ENCODE assay signal across 38 mouse cellular contexts in genomic region chr19:46637598-46637997, GRCm38 (mm10). TPM values are rescaled to one million over a fixed set of nuclear protein-coding genes. Genes with fewer than 3 reads are reported as not detected.
A peak's percentile ranks its signal among the peaks of the same experiment; 100 is the strongest.
DNase-seq lines count a peak whose midpoint lies in the region; ATAC-seq and TF ChIP-seq lines count a peak whose summit lies in the region.
"Had no signal": no experiment of that assay in that cellular context is flagged by ENCODE, and none has a peak within 500 bp of the region (broad histone marks: within the 10 kb centered on the region; RNA-seq: fewer than 3 reads in every experiment).

No protein-coding gene starts in this region.

- H3K9me3 ChIP-seq in heart, embryonic 10.5 days, result no peaks in the 10 kb centered on the region
- no peaks in the 10 kb centered on the region for H3K9me3 ChIP-seq in heart, embryonic 11.5 days (replicated peaks; ENCODE audit: control insufficient read depth, low read length)
- H3K9me3 ChIP-seq in limb, embryonic 13.5 days, result no peaks in the 10 kb centered on the region
- no peaks in the 10 kb centered on the region for H3K9me3 ChIP-seq in liver, embryonic 15.5 days (replicated peaks)
- H3K9me3 ChIP-seq in forebrain, postnatal 0 days (ENCODE audit: low read length), result no peaks in the 10 kb centered on the region
- H3K9me3 ChIP-seq: embryonic facial prominence, embryonic 10.5 days; embryonic facial prominence, embryonic 15.5 days; forebrain, embryonic 13.5 days; heart, embryonic 15.5 days; hindbrain, embryonic 12.5 days; limb, embryonic 15.5 days; lung, embryonic 15.5 days; stomach, embryonic 15.5 days had no signal

- no peak overlapping the region for H3K4me3 ChIP-seq in heart, embryonic 10.5 days
- no peak overlapping the region for H3K4me3 ChIP-seq in heart, embryonic 11.5 days (ENCODE audit: low read depth, low read length)
- no peak overlapping the region for H3K4me3 ChIP-seq in limb, embryonic 13.5 days
- H3K4me3 ChIP-seq in liver, embryonic 15.5 days (replicated peaks), result no peak overlapping the region
- H3K4me3 ChIP-seq in forebrain, postnatal 0 days (ENCODE audit: low read depth, low read length), result no peak overlapping the region
- H3K4me3 ChIP-seq: embryonic facial prominence, embryonic 10.5 days; embryonic facial prominence, embryonic 15.5 days; forebrain, embryonic 13.5 days; heart, adult 2 months; heart, embryonic 15.5 days; hindbrain, embryonic 12.5 days; limb, embryonic 15.5 days; lung, embryonic 15.5 days; stomach, embryonic 15.5 days had no signal

- 63% methylated on average over 6 of the region's 6 CpGs for WGBS in heart, embryonic 10.5 days
- 62% methylated on average over 6 of the region's 6 CpGs for WGBS in heart, embryonic 11.5 days (ENCODE audit: insufficient replicate concordance)
- WGBS in limb, embryonic 13.5 days, result 63% methylated on average over 6 of the region's 6 CpGs
- 52% methylated on average over 6 of the region's 6 CpGs for WGBS in liver, embryonic 15.5 days (ENCODE audit: insufficient replicate concordance)
- WGBS in forebrain, postnatal 0 days, result 86% methylated on average over 6 of the region's 6 CpGs

- TF ChIP-seq CTCF in forebrain, postnatal 0 days (IDR thresholded peaks at IDR 0.05; ENCODE audit: low read depth), result no peak

- peaks cover 35% of the 10 kb centered on the region for H3K36me3 ChIP-seq in heart, embryonic 10.5 days
- H3K36me3 ChIP-seq in heart, embryonic 11.5 days (ENCODE audit: control insufficient read depth, insufficient read depth, low read length), result peaks cover 5% of the 10 kb centered on the region; the same call in 1 of the 2 replicates
- H3K36me3 ChIP-seq in limb, embryonic 13.5 days, result peaks cover 19% of the 10 kb centered on the region; the same call in 1 of the 2 replicates
- peaks cover 5% of the 10 kb centered on the region for H3K36me3 ChIP-seq in liver, embryonic 15.5 days (replicated peaks)
- 0 out of 2 replicates have a peak, but pooled peaks cover 6% of the 10 kb centered on the region for H3K36me3 ChIP-seq in forebrain, postnatal 0 days (ENCODE audit: insufficient read depth)
- H3K36me3 ChIP-seq: stomach, embryonic 15.5 days had no signal

- H3K27me3 ChIP-seq in heart, embryonic 10.5 days (ENCODE audit: insufficient read depth, poor library complexity, severe bottlenecking), result no peaks in the 10 kb centered on the region
- H3K27me3 ChIP-seq in heart, embryonic 11.5 days (ENCODE audit: control insufficient read depth, insufficient read depth, low read length), result no peaks in the 10 kb centered on the region
- no peaks in the 10 kb centered on the region for H3K27me3 ChIP-seq in limb, embryonic 13.5 days
- no peaks in the 10 kb centered on the region for H3K27me3 ChIP-seq in liver, embryonic 15.5 days
- H3K27me3 ChIP-seq in forebrain, postnatal 0 days (ENCODE audit: insufficient read depth, low read length), result no peaks in the 10 kb centered on the region
- H3K27me3 ChIP-seq: embryonic facial prominence, embryonic 15.5 days; forebrain, embryonic 13.5 days; heart, embryonic 15.5 days; hindbrain, embryonic 12.5 days; limb, embryonic 15.5 days; lung, embryonic 15.5 days; Patski; stomach, embryonic 15.5 days had no signal

- peaks cover 92% of the 10 kb centered on the region for H3K4me1 ChIP-seq in heart, embryonic 10.5 days
- H3K4me1 ChIP-seq in heart, embryonic 11.5 days (ENCODE audit: control insufficient read depth, insufficient read depth, low read length), result peaks cover 75% of the 10 kb centered on the region
- peaks cover 72% of the 10 kb centered on the region for H3K4me1 ChIP-seq in limb, embryonic 13.5 days
- peaks cover 81% of the 10 kb centered on the region for H3K4me1 ChIP-seq in liver, embryonic 15.5 days (replicated peaks)
- no peaks in the 10 kb centered on the region for H3K4me1 ChIP-seq in forebrain, postnatal 0 days (ENCODE audit: insufficient read depth)

- no peak overlapping the region for H3K9ac ChIP-seq in heart, embryonic 11.5 days (ENCODE audit: low read depth, low read length)
- no peak overlapping the region for H3K9ac ChIP-seq in limb, embryonic 13.5 days
- no peak overlapping the region for H3K9ac ChIP-seq in liver, embryonic 15.5 days
- no peak overlapping the region for H3K9ac ChIP-seq in forebrain, postnatal 0 days
- H3K9ac ChIP-seq: embryonic facial prominence, embryonic 15.5 days; forebrain, embryonic 13.5 days; heart, embryonic 15.5 days; hindbrain, embryonic 12.5 days; limb, embryonic 15.5 days; lung, embryonic 15.5 days; stomach, embryonic 15.5 days had no signal

- no peak for DNase-seq in heart, embryonic 10.5 days (ENCODE audit: low spot score)
- DNase-seq in c-Kit-positive CD71-positive TER-119-negative erythroid progenitor cells, embryonic 14.5 days (ENCODE audit: low read depth), result peak; percentile 22
- no peak for DNase-seq in embryo, embryonic 10.5 days (ENCODE audit: low spot score)
- DNase-seq in heart, adult 8-10 months (ENCODE audit: low spot score), result no peak
- no peak for DNase-seq in forebrain, postnatal 0 days
- DNase-seq: adrenal gland, postnatal 25 days; cerebellum, adult 2 months; cerebellum, postnatal 14 days; kidney, adult 9 months; kidney, postnatal 14 days; right cerebral cortex, postnatal 25 days had no signal

- ATAC-seq in heart, embryonic 11.5 days (replicated peaks; ENCODE audit: insufficient number of reproducible peaks, low FRiP score, low TSS enrichment), result no peak
- no peak for ATAC-seq in limb, embryonic 13.5 days (ENCODE audit: low FRiP score, low read depth)
- 0 out of 2 replicates have a peak, but pooled peaks have one; percentile 28 for ATAC-seq in liver, embryonic 15.5 days (ENCODE audit: insufficient read depth)
- ATAC-seq in forebrain, postnatal 0 days, result no peak
- ATAC-seq: forebrain, embryonic 13.5 days; intestine, postnatal 0 days; midbrain, embryonic 16.5 days; Patski had no signal

- peak overlapping the region; percentile 59; the same call in 1 of the 2 replicates for H3K27ac ChIP-seq in heart, embryonic 10.5 days
- no peak overlapping the region for H3K27ac ChIP-seq in heart, embryonic 11.5 days (ENCODE audit: low read depth, low read length)
- 0 out of 2 replicates have a peak overlapping the region, but pooled peaks have one; percentile 3 for H3K27ac ChIP-seq in limb, embryonic 13.5 days
- 0 out of 2 replicates have a peak overlapping the region, but pooled peaks have one; percentile 14 for H3K27ac ChIP-seq in liver, embryonic 15.5 days (replicated peaks)
- no peak overlapping the region for H3K27ac ChIP-seq in forebrain, postnatal 0 days (ENCODE audit: low read depth, low read length)
- H3K27ac ChIP-seq: embryonic facial prominence, embryonic 10.5 days; embryonic facial prominence, embryonic 15.5 days; forebrain, embryonic 13.5 days; heart, adult 2 months; heart, embryonic 15.5 days; hindbrain, embryonic 12.5 days; lung, embryonic 15.5 days; stomach, embryonic 15.5 days had no signal

- H3K4me2 ChIP-seq in heart, embryonic 11.5 days, result no peak overlapping the region
- H3K4me2 ChIP-seq in limb, embryonic 13.5 days (replicated peaks), result no peak overlapping the region
- no peak overlapping the region for H3K4me2 ChIP-seq in liver, embryonic 15.5 days
- no peak overlapping the region for H3K4me2 ChIP-seq in forebrain, postnatal 0 days (ENCODE audit: low read depth)
- H3K4me2 ChIP-seq: embryonic facial prominence, embryonic 15.5 days; forebrain, embryonic 13.5 days; heart, embryonic 15.5 days; hindbrain, embryonic 12.5 days; limb, embryonic 15.5 days; lung, embryonic 15.5 days; stomach, embryonic 15.5 days had no signal

RNA-seq across cellular contexts. Expression of gene Cyp17a1, which starts 35.4 kb away (rescaled TPM):
- 0.40 and 1.2 TPM in 2 replicates for polyA plus RNA-seq in heart, embryonic 10.5 days (2016; fragmentation: Nextera tagmentation; extraction: Ambion mirVana)
- 0.97 and 1.1 TPM in 2 replicates for polyA plus RNA-seq in heart, embryonic 11.5 days (2014; fragmentation: Nextera tagmentation; extraction: Ambion mirVana)
- polyA plus RNA-seq in limb, embryonic 13.5 days (2015; fragmentation: Nextera tagmentation; extraction: Ambion mirVana), result 0.05 TPM in 1 of 2 replicates, not detected in the other
- 1.8 TPM in 2 replicates for polyA plus RNA-seq in liver, embryonic 15.5 days (2015; fragmentation: Nextera tagmentation; extraction: Ambion mirVana)
- total RNA-seq in heart, adult 8-10 months (2022), result not detected
- 0.08 TPM in 1 of 2 replicates, not detected in the other for total RNA-seq in forebrain, postnatal 0 days (2014; rRNA removed)
- polyA plus RNA-seq in forebrain, postnatal 0 days (2015; fragmentation: Nextera tagmentation; extraction: Ambion mirVana), result not detected in 2 replicates
- total RNA-seq: gastrocnemius, adult 18-20 months; gastrocnemius, postnatal 4 days; heart, adult 2 months; heart, postnatal 25 days; layer of hippocampus, adult 18-20 months; layer of hippocampus, postnatal 25 days; left cerebral cortex, adult 8-10 months; left cerebral cortex, postnatal 36 days; megakaryocyte, adult 5-6 weeks; MEL had no signal
- polyA plus RNA-seq: cortical plate, adult 2 months; embryonic facial prominence, embryonic 10.5 days; forebrain, embryonic 13.5 days; hindbrain, embryonic 12.5 days; intestine, postnatal 0 days; lung, embryonic 15.5 days; midbrain, embryonic 16.5 days; neural tube, embryonic 11.5 days; Patski; stomach, embryonic 15.5 days; urinary bladder, adult 2 months had no signal

RNA-seq across cellular contexts. Expression of gene Wbp1l, which starts 38.7 kb away (rescaled TPM):
- 53.9 and 61.8 TPM in 2 replicates for polyA plus RNA-seq in heart, embryonic 10.5 days (2016; fragmentation: Nextera tagmentation; extraction: Ambion mirVana)
- polyA plus RNA-seq in heart, embryonic 11.5 days (2014; fragmentation: Nextera tagmentation; extraction: Ambion mirVana), result 41.5 and 45.9 TPM in 2 replicates
- 47.7 and 49.9 TPM in 2 replicates for polyA plus RNA-seq in limb, embryonic 13.5 days (2015; fragmentation: Nextera tagmentation; extraction: Ambion mirVana)
- polyA plus RNA-seq in liver, embryonic 15.5 days (2015; fragmentation: Nextera tagmentation; extraction: Ambion mirVana), result 21.3 and 29.4 TPM in 2 replicates
- 10 to 100 TPM; 46.6 to 60.7 (median 56.0) TPM for total RNA-seq in heart, adult 8-10 months (2022)
- total RNA-seq in forebrain, postnatal 0 days (2014; rRNA removed), result 32.6 and 37.0 TPM in 2 replicates
- 16.4 and 25.4 TPM in 2 replicates for polyA plus RNA-seq in forebrain, postnatal 0 days (2015; fragmentation: Nextera tagmentation; extraction: Ambion mirVana)

RNA-seq across cellular contexts. Expression of gene Borcs7, which starts 52.1 kb away (rescaled TPM):
- polyA plus RNA-seq in heart, embryonic 10.5 days (2016; fragmentation: Nextera tagmentation; extraction: Ambion mirVana), result 13.7 and 17.0 TPM in 2 replicates
- 14.7 and 16.5 TPM in 2 replicates for polyA plus RNA-seq in heart, embryonic 11.5 days (2014; fragmentation: Nextera tagmentation; extraction: Ambion mirVana)
- 15.7 and 18.1 TPM in 2 replicates for polyA plus RNA-seq in limb, embryonic 13.5 days (2015; fragmentation: Nextera tagmentation; extraction: Ambion mirVana)
- polyA plus RNA-seq in liver, embryonic 15.5 days (2015; fragmentation: Nextera tagmentation; extraction: Ambion mirVana), result 4.0 and 4.9 TPM in 2 replicates
- 10 to 100 TPM in 1 of 4 experiments, 1 to 10 TPM in 3; 7.7 to 11.1 (median 8.6) TPM for total RNA-seq in heart, adult 8-10 months (2022)
- 14.4 and 15.2 TPM in 2 replicates for total RNA-seq in forebrain, postnatal 0 days (2014; rRNA removed)
- 20.6 and 29.5 TPM in 2 replicates for polyA plus RNA-seq in forebrain, postnatal 0 days (2015; fragmentation: Nextera tagmentation; extraction: Ambion mirVana)

Comparison
In these comparisons a context has a peak if more than half of its experiments do, and no peak if none do; other contexts are left out.
1. H3K27ac ChIP-seq: peak in heart, embryonic 10.5 days (single experiment), limb, embryonic 13.5 days (single experiment) and liver, embryonic 15.5 days (single experiment); none in heart, embryonic 11.5 days (single experiment) and forebrain, postnatal 0 days (single experiment).